Mouse (Mus musculus) thymus, adult 2 months (tissue): Measurements from ENCODE around the gene Glt8d2.

Source experiments
- CTCF ChIP-seq: fragments of 200-500 bp; IDR thresholded peaks from 2 replicates; pipeline ENCODE4 v1.5.1; 2012; ENCODE audit warnings: mild to moderate bottlenecking, control low read depth, low read length, moderate library complexity, borderline replicate concordance; ENCODE audit not compliant: control insufficient read depth, poor library complexity, insufficient read depth; ENCODE audit errors: extremely low read depth
- POLR2A ChIP-seq: fragments of 200-500 bp; IDR thresholded peaks from 2 replicates; pipeline ENCODE4 v1.6.1; 2012; ENCODE audit warnings: mild to moderate bottlenecking, low read length, control low read depth, moderate library complexity; ENCODE audit not compliant: control insufficient read depth, poor library complexity, insufficient read depth; ENCODE audit errors: extremely low read depth

- no peak for TF ChIP-seq POLR2A
- TF ChIP-seq CTCF: no peak
These were observed at the start of gene Glt8d2 for GRCm38 (mm10) chr10:82690494-82690893.
